Mouse (Mus musculus) MEL (cell line): ENCODE results near the gene Cdhr4. TPM values are rescaled to one million over a fixed set of nuclear protein-coding genes. Genes with fewer than 3 reads are reported as not detected.
A peak's percentile ranks its signal among the peaks of the same experiment; 100 is the strongest.
"Not testable (repeated sequence)": the region's sequence is repeated elsewhere in the genome, so short reads cannot be mapped to it uniquely, and the experiment has no call there.

Experiments
- DNase-seq: peaks from one replicate; pipeline ENCODE4 v3.0.0; 2011; ENCODE audit warnings: low read depth, low spot score
- H3K27ac ChIP-seq: 2 replicates; pipeline ENCODE4 v1.5.1; 2012; ENCODE audit warnings: low read depth, mild to moderate bottlenecking, control low read depth, low read length, moderate library complexity; ENCODE audit not compliant: control insufficient read depth
- H3K27me3 ChIP-seq, 2 experiments: fragments of 150-350 bp in 1 of 2; sonication (generic) in 1 of 2; 2 replicates each; pipeline ENCODE4 v1.6.1; 2012; ENCODE audit warnings: low read length in 2 of 2, mild to moderate bottlenecking in 2 of 2, improper control_type of control experiment in 1 of 2, moderate library complexity in 1 of 2; ENCODE audit not compliant: insufficient read depth in 2 of 2, control insufficient read depth in 1 of 2
- H3K36me3 ChIP-seq, 2 experiments: 2 replicates each; pipeline ENCODE4 v1.6.1; 2012 to 2014; ENCODE audit warnings: low read length in 2 of 2, improper control_type of control experiment in 1 of 2, inconsistent platforms in 1 of 2, mild to moderate bottlenecking in 1 of 2; ENCODE audit not compliant: insufficient read depth in 2 of 2, control insufficient read depth in 1 of 2
- H3K4me1 ChIP-seq, 2 experiments: fragments of 150-350 bp in 1 of 2; sonication (generic) in 1 of 2; 2 replicates each; pipeline ENCODE4 v1.6.1; 2012; ENCODE audit warnings: low read length in 2 of 2, improper control_type of control experiment in 1 of 2, mild to moderate bottlenecking in 1 of 2; ENCODE audit not compliant: insufficient read depth in 2 of 2, control insufficient read depth in 1 of 2
- H3K4me3 ChIP-seq, 2 experiments: fragments of 150-350 bp in 1 of 2; sonication (generic) in 1 of 2; 2 replicates each; pipeline ENCODE4 v1.5.1; 2012; ENCODE audit warnings: low read depth in 2 of 2, low read length in 2 of 2, mild to moderate bottlenecking in 2 of 2, moderate library complexity in 2 of 2, control low read depth in 1 of 2, improper control_type of control experiment in 1 of 2; ENCODE audit not compliant: control insufficient read depth in 1 of 2, insufficient read depth in 1 of 2
- H3K79me2 ChIP-seq: 2 replicates; pipeline ENCODE4 v1.6.1; 2012; ENCODE audit warnings: mild to moderate bottlenecking, low read length, moderate library complexity; ENCODE audit not compliant: control insufficient read depth, poor library complexity, insufficient read depth
- H3K9ac ChIP-seq: 2 replicates; pipeline ENCODE4 v1.6.1; 2012; ENCODE audit warnings: low read depth, mild to moderate bottlenecking, control low read depth, low read length, moderate library complexity; ENCODE audit not compliant: control insufficient read depth, poor library complexity, severe bottlenecking
- H3K9me3 ChIP-seq: fragments of 150-350 bp; sonication (generic); replicated peaks from 2 replicates; pipeline ENCODE4 v1.6.1; 2012; ENCODE audit warnings: mild to moderate bottlenecking, low read length, improper control_type of control experiment, moderate library complexity; ENCODE audit not compliant: insufficient read depth
- CTCF ChIP-seq, 3 experiments: IDR thresholded peaks in 2 of 3; conservative IDR thresholded peaks in 1 of 3; 2 replicates each; pipeline ENCODE4 v1.5.1; 2011 to 2012; ENCODE audit warnings: low read length in 3 of 3, low read depth in 2 of 3, mild to moderate bottlenecking in 2 of 3, improper control_type of control experiment in 1 of 3, inconsistent platforms in 1 of 3, mixed read lengths in 1 of 3, moderate library complexity in 1 of 3; ENCODE audit not compliant: control insufficient read depth in 1 of 3, insufficient read depth in 1 of 3, poor library complexity in 1 of 3, severe bottlenecking in 1 of 3
- GABPA ChIP-seq: IDR thresholded peaks from 2 replicates; pipeline ENCODE4 v1.6.1; 2012; ENCODE audit warnings: low read depth, mild to moderate bottlenecking, inconsistent platforms, low read length, improper control_type of control experiment, moderate library complexity
- HCFC1 ChIP-seq: IDR thresholded peaks from 2 replicates; pipeline ENCODE4 v1.6.1; 2012; ENCODE audit warnings: low read depth, mild to moderate bottlenecking, inconsistent platforms, low read length, improper control_type of control experiment, moderate library complexity
- MAFK ChIP-seq: IDR thresholded peaks from 2 replicates; pipeline ENCODE4 v1.6.1; 2011; ENCODE audit warnings: low read depth, mild to moderate bottlenecking, low read length, improper control_type of control experiment, borderline replicate concordance
- MAX ChIP-seq: IDR thresholded peaks from 2 replicates; pipeline ENCODE4 v1.6.1; 2011; ENCODE audit warnings: low read length, improper control_type of control experiment
- MXI1 ChIP-seq: IDR thresholded peaks from 2 replicates; pipeline ENCODE4 v1.6.1; 2011; ENCODE audit warnings: mild to moderate bottlenecking, low read depth, low read length, improper control_type of control experiment
- MYC ChIP-seq: IDR thresholded peaks from 2 replicates; pipeline ENCODE4 v1.6.1; 2011; ENCODE audit warnings: low read depth, mild to moderate bottlenecking, low read length, improper control_type of control experiment, moderate library complexity
- RAD21 ChIP-seq: IDR thresholded peaks from 2 replicates; pipeline ENCODE4 v1.6.1; 2011; ENCODE audit warnings: mild to moderate bottlenecking, low read depth, low read length, improper control_type of control experiment
- SMC3 ChIP-seq: IDR thresholded peaks from 2 replicates; pipeline ENCODE4 v1.6.1; 2011; ENCODE audit warnings: low read depth, low read length, improper control_type of control experiment
- USF1 ChIP-seq: IDR thresholded peaks from 2 replicates; pipeline ENCODE4 v1.6.1; 2014; ENCODE audit warnings: low read depth, mild to moderate bottlenecking, inconsistent platforms, low read length, improper control_type of control experiment, moderate library complexity
- USF2 ChIP-seq, 2 experiments: IDR thresholded peaks; 2 replicates each; pipeline ENCODE4 v1.6.1; 2011 to 2012; ENCODE audit warnings: improper control_type of control experiment in 2 of 2, low read length in 2 of 2, borderline replicate concordance in 1 of 2, inconsistent platforms in 1 of 2, low read depth in 1 of 2, mild to moderate bottlenecking in 1 of 2; ENCODE audit not compliant: insufficient read depth in 1 of 2
- ZNF384 ChIP-seq: IDR thresholded peaks from 2 replicates; pipeline ENCODE4 v1.6.1; 2012; ENCODE audit warnings: low read depth, mild to moderate bottlenecking, inconsistent platforms, low read length, improper control_type of control experiment
- polyA plus RNA-seq, 2 experiments: library from polyadenylated mRNA; stranded (reverse) in 1 of 2; unstranded in 1 of 2; fragments of >175 nt in 1 of 2; fragments of >200 nt in 1 of 2; gene quantifications; 2 replicates each; pipeline versions ENCODE4 v1.2.1 to v1.2.4; 2012; ENCODE audit warnings: low replicate concordance in 2 of 2, low read depth in 1 of 2; ENCODE audit not compliant: insufficient read length in 2 of 2, insufficient read depth in 1 of 2, missing spikeins in 1 of 2
- total RNA-seq: library from RNA; depleted of rRNA; stranded (reverse); fragments of 300-350 nt; gene quantifications from 2 replicates; pipeline ENCODE4 v1.2.3, GENCODE M21; 2012

The Cdhr4 gene
- total and polyA plus RNA-seq, 3 experiments, result 1.5 to 4.4 TPM; not detected in 1

- no peaks in the 10 kb centered on the region for H3K9me3 ChIP-seq
- no peak overlapping the region for H3K9ac ChIP-seq
- H3K36me3 ChIP-seq, result peaks cover 6 to 21% of the 10 kb centered on the region in 2 experiments
- no peaks in the 10 kb centered on the region for H3K27me3 ChIP-seq
- no peak for DNase-seq
- no peak overlapping the region for H3K4me3 ChIP-seq
- H3K27ac ChIP-seq, result no peak overlapping the region
- H3K79me2 ChIP-seq, result peaks cover 54% of the 10 kb centered on the region
- peaks cover 12 to 13% of the 10 kb centered on the region in 2 experiments for H3K4me1 ChIP-seq
- TF ChIP-seq USF1 (no peak), HCFC1 (no peak), MYC (no peak)
These were observed 15.7 kb downstream of the Cdhr4 start for GRCm38 (mm10) chr9:108008041-108008440.

- no peak overlapping the region for H3K9ac ChIP-seq
- peaks cover 33% of the 10 kb centered on the region for H3K79me2 ChIP-seq
- H3K9me3 ChIP-seq, result no peaks in the 10 kb centered on the region
- H3K27ac ChIP-seq, result no peak overlapping the region
- H3K4me3 ChIP-seq, result no peak overlapping the region
- H3K27me3 ChIP-seq, result no peaks in the 10 kb centered on the region
- TF ChIP-seq GABPA, result no peak
- no peak for TF ChIP-seq MAFK
- no peak for TF ChIP-seq MAX
- TF ChIP-seq MXI1, result peak; percentile 81
- no peak for TF ChIP-seq USF2 (IDR thresholded peaks at IDR 0.05; ENCODE audit: borderline replicate concordance in 1 of 2, insufficient read depth in 1 of 2, low read depth in 1 of 2, low read length in 2 of 2)
- no peak for TF ChIP-seq ZNF384
- DNase-seq, result peak; percentile 28
- peaks cover 4 to 6% of the 10 kb centered on the region in 2 experiments; a peak in 3 of 4 replicates for H3K4me1 ChIP-seq
- H3K36me3 ChIP-seq, result peaks cover 9 to 10% of the 10 kb centered on the region in 2 experiments
These were observed 18.1 kb downstream of the Cdhr4 start for GRCm38 (mm10) chr9:108010385-108010784.

- H3K4me3 ChIP-seq, H3K27ac ChIP-seq, H3K36me3 ChIP-seq, H3K27me3 ChIP-seq, H3K9ac ChIP-seq, H3K4me1 ChIP-seq, H3K9me3 ChIP-seq: not testable (repeated sequence)
- TF ChIP-seq CTCF (IDR thresholded peaks at IDR 0.05 in 2 of 3, conservative IDR thresholded peaks at IDR 0.05 in 1 of 3; ENCODE audit: control insufficient read depth in 1 of 3, insufficient read depth in 1 of 3, low read depth in 2 of 3, low read length in 3 of 3, poor library complexity in 1 of 3, severe bottlenecking in 1 of 3), result peak in 2 of 3 experiments; percentile 22 to 52; a peak in 3 of 6 replicates
- TF ChIP-seq ZNF384, result peak; percentile 58
- TF ChIP-seq SMC3, result peak; percentile 51
- TF ChIP-seq RAD21, result peak; percentile 34
- DNase-seq, result peak; percentile 47
- H3K79me2 ChIP-seq, result peaks cover 20% of the 10 kb centered on the region
These were observed 21.3 kb downstream of the Cdhr4 start for GRCm38 (mm10) chr9:108013577-108013976.
